Mouse (Mus musculus): ENCODE data around the gene Agr2. TPM values are rescaled to one million over a fixed set of nuclear protein-coding genes. Genes with fewer than 3 reads are reported as not detected.

The Agr2 gene
- polyA plus RNA-seq, 1 experiment from 2014 or later: 2.0 TPM

DNA sequence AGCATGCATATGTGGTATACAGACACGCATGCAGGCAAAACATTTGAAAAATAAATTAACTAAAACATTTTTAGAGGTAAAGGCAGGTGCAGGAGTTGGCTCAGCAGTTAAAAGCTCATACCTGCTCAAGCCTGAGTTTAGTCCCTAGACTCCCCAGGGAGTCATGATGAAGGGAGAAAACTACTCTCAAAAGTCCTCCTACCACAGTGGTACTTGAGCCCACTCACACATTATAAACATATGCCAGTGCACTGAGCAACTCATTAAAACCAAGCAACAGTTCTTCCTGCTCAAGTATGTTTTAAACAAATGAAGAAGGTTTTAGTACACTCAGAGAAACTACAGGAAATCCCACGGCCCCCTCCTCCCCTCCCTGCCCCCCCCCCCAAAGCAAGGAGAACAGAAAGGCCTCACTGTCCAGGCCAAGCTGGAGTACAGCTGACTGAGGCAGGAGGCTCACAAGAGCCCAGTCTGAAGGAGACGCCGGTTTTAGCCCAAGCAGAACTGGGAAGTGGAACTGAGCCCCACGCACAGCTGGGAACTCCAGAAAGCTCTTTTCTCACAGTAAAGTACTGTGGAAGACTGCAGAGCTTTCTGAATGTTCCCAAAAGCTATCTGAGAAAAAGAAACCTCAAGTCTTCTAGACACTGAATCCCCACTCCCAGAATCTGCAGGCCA lies 36.4 kb downstream of the Agr2 start:
- H3K36me3 ChIP-seq (replicated peaks): no peaks in the 10 kb centered on the region
- no peaks in the 10 kb centered on the region for H3K27me3 ChIP-seq (replicated peaks)
- no peak overlapping the region for H3K4me2 ChIP-seq
- H3K4me3 ChIP-seq: no peak overlapping the region
- H3K27ac ChIP-seq: no peak overlapping the region
- ATAC-seq (replicated peaks): no peak
- no peak overlapping the region for H3K9ac ChIP-seq
- peaks cover 3% of the 10 kb centered on the region for H3K4me1 ChIP-seq
- no peaks in the 10 kb centered on the region for H3K9me3 ChIP-seq
- 70% methylated on average over 5 of the region's 5 CpGs for WGBS

DNA sequence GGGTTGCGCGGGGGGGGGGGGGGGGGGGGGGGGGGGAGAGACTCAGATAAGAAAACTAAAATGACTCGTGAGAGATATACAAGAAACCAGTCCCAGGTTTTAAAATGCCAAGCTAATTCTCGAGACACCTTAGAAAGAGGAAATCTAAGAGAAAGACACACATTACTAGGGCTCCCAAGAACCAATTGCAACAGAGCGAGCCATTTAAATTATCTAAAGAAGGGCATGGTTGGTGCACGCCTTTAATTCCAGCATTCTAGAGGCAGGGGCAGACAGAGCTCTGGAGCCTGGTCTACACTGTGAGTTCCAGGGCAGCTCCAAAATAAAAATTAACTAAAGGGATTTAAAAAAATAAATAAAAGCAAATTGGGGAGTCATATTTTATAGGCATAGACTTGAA lies 37.0 kb downstream of the Agr2 start:
- WGBS: 89% methylated on average over 4 of the region's 6 CpGs
- Histone ChIP-seq H3K27me3 (replicated peaks) (no peaks in the 10 kb centered on the region), H3K4me2 (no peak overlapping the region), H3K4me3 (no peak overlapping the region), H3K9me3 (no peaks in the 10 kb centered on the region), H3K9ac (no peak overlapping the region), H3K4me1 (peaks cover 3% of the 10 kb centered on the region), H3K36me3 (replicated peaks) (no peaks in the 10 kb centered on the region), H3K27ac (no peak overlapping the region)
- ATAC-seq (replicated peaks): no peak

DNA sequence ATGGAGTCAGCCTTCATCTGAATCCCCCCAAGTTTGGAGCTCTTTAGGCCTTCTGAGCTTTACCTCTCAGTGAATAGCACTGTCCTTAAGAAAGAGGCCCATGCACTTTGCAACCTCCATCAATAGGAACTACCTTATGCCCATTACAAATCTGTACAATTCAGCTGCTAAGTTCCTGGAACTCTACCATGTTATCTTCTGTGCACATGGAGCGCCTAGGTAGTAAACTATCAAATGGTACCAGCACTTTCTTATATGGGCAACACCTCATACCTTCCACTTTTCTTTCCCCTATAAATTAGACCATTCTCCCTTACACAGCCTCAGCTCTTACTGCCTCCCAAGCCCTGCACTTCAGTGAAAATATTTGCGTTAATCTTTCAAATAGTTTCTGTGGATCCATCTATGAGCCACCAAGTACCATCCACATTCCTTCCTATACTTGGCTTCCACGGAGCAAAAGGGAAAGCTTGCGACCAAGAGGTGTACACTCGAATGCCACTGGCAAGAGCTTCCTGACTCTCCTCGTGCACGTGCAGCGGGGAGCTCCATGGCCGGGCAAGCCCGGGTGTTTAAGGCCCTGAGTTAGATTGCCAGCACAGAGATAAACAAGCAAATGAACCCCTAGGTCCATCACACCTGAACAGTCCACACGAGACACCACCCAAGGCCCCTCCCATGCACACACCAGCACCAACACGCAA lies 38.1 kb downstream of the Agr2 start:
- 87% methylated on average over 12 of the region's 12 CpGs for WGBS
- no peaks in the 10 kb centered on the region for H3K27me3 ChIP-seq (replicated peaks)
- H3K9me3 ChIP-seq: no peaks in the 10 kb centered on the region
- peaks cover 3% of the 10 kb centered on the region for H3K4me1 ChIP-seq
- no peak overlapping the region for H3K4me2 ChIP-seq
- H3K27ac ChIP-seq: no peak overlapping the region
- peak; percentile 48; the same call in 1 of the 2 replicates for ATAC-seq (replicated peaks)
- no peak overlapping the region for H3K4me3 ChIP-seq
- H3K36me3 ChIP-seq (replicated peaks): no peaks in the 10 kb centered on the region
- H3K9ac ChIP-seq: no peak overlapping the region

DNA sequence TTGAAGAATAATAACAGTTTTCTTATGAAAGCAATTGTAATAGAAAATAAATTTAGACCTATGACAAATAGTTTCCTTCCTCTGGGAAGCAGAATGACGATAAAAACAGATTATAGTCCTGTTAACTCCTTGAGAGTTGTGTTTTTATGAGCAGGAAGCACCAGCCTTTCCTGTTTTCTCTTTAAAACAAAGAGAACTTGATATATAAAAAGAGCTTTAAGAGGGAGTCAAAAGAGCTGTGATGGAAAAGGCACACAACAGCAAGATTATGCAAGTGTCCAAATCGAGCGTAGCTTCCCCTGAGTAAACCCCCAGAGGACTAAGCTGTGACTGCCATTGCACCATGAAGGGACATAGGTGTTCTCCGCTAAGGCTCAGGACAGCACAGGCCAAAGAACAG lies 39.7 kb downstream of the Agr2 start:
- H3K4me2 ChIP-seq: no peak overlapping the region
- no peaks in the 10 kb centered on the region for H3K27me3 ChIP-seq (replicated peaks)
- H3K9ac ChIP-seq: no peak overlapping the region
- WGBS: 74% methylated on average over 4 of the region's 4 CpGs
- H3K27ac ChIP-seq: 0 out of 2 replicates have a peak overlapping the region, but pooled peaks have one; percentile 6
- no peaks in the 10 kb centered on the region; the same call in 1 of the 2 replicates for H3K36me3 ChIP-seq (replicated peaks)
- no peak for ATAC-seq (replicated peaks)
- no peaks in the 10 kb centered on the region; the same call in 1 of the 2 replicates for H3K4me1 ChIP-seq
- no peaks in the 10 kb centered on the region for H3K9me3 ChIP-seq
- H3K4me3 ChIP-seq: no peak overlapping the region

DNA sequence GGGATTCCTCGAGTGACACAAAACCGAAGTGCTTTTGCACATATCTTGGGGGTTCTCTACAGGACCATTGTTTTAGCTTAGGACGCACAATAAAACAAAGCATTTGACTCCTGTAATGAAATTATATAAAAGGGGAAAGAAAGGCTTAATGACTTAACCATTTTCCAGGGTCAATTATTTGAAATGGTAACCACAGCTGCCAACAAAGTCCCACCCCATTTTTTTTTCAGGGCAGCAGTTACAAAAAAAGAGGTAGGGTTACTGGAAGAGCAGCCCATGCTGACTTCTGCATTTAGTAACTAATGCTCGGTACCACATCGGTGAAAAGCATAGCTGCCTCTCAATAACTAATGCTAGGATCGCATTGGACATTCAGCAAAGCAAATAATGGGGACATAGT lies 42.8 kb downstream of the Agr2 start:
- 98% methylated on average over 6 of the region's 6 CpGs for WGBS
- H3K9ac ChIP-seq: no peak overlapping the region
- H3K27ac ChIP-seq: no peak overlapping the region
- H3K27me3 ChIP-seq (replicated peaks): no peaks in the 10 kb centered on the region
- H3K4me1 ChIP-seq: peaks cover 11% of the 10 kb centered on the region
- no peak overlapping the region for H3K4me2 ChIP-seq
- H3K36me3 ChIP-seq (replicated peaks): no peaks in the 10 kb centered on the region; the same call in 1 of the 2 replicates
- ATAC-seq (replicated peaks): no peak
- H3K4me3 ChIP-seq: no peak overlapping the region
- no peaks in the 10 kb centered on the region for H3K9me3 ChIP-seq

DNA sequence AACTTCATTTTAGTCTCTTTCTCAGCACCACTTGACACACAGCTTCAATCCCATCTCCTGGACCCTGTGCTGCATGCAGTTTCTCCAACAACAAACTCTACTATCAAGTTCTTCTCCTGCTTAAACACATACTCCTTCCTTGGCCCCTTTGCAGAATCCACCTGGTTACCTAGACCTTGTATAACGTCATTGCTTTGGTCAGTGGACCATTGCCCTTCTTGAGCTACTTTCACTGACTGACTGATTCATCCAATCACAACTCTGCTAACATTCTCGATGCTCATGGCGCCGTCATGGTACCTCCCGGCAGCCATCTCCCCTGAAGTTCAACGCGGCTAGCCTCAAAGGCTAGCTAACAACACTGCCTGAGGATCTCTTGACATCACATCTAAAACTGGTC lies 43.4 kb downstream of the Agr2 start:
- Histone ChIP-seq H3K4me1 (peaks cover 17% of the 10 kb centered on the region), H3K27me3 (replicated peaks) (no peaks in the 10 kb centered on the region), H3K27ac (no peak overlapping the region), H3K9ac (no peak overlapping the region), H3K9me3 (no peaks in the 10 kb centered on the region), H3K4me3 (no peak overlapping the region), H3K4me2 (no peak overlapping the region), H3K36me3 (replicated peaks) (no peaks in the 10 kb centered on the region; the same call in 1 of the 2 replicates)
- 97% methylated on average over 7 of the region's 7 CpGs for WGBS
- no peak for ATAC-seq (replicated peaks)

DNA sequence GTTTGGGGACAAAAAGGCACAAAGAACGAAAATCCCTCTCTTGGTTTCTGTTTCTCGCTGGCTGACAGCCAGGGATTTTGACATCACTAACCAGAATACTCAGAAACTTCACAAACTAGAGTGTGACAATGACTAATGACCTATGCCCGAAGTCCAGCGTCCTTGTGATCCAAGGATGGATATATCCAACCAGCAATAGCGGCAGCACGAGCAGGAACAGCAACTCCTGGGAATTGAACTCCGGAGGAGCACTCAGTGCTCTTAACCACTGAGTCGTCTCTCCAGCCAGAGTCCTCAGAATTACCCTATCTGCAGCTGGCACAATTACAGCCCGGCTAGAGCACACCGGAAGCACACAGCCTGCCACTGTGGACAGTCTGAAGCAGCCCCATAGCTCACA lies 44.1 kb downstream of the Agr2 start:
- Histone ChIP-seq H3K9me3 (no peaks in the 10 kb centered on the region), H3K4me3 (no peak overlapping the region), H3K4me2 (no peak overlapping the region), H3K9ac (no peak overlapping the region), H3K27ac (no peak overlapping the region), H3K4me1 (peaks cover 18% of the 10 kb centered on the region), H3K36me3 (replicated peaks) (no peaks in the 10 kb centered on the region; the same call in 1 of the 2 replicates), H3K27me3 (replicated peaks) (no peaks in the 10 kb centered on the region)
- 95% methylated on average over 10 of the region's 10 CpGs for WGBS
- ATAC-seq (replicated peaks): no peak

DNA sequence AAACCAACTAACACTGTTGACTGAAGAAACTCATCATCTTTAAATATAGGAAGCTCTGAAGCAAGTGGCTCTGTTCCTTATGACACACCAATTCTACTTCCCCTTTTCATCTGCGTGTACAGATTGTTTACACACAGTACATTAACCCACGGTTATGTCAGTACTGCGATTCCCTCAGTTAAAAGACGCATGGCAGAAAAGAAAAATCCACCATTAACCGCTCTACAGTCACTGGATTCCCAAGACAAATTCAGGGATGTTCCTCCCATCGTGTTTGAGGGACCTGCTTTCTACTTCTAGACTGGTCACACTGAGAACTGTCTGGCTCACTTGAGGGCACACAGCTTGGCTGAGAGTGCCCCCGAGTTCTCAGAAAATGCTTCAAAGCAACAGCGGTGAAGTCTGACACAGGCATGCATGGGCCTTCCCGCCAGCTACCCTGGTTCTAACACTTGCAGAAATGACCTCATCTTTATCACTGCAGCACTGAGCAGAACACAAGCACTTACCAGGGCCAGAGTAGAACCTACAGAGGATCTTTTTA lies 46.9 kb downstream of the Agr2 start:
- Histone ChIP-seq H3K4me2 (peak overlapping the region; percentile 59), H3K36me3 (replicated peaks) (no peaks in the 10 kb centered on the region; the same call in 1 of the 2 replicates), H3K27ac (no peak overlapping the region), H3K4me3 (peak overlapping the region; percentile 100), H3K9ac (no peak overlapping the region), H3K9me3 (no peaks in the 10 kb centered on the region), H3K27me3 (replicated peaks) (no peaks in the 10 kb centered on the region), H3K4me1 (peaks cover 24% of the 10 kb centered on the region)
- ATAC-seq (replicated peaks): no peak
- 75% methylated on average over 9 of the region's 9 CpGs for WGBS

DNA sequence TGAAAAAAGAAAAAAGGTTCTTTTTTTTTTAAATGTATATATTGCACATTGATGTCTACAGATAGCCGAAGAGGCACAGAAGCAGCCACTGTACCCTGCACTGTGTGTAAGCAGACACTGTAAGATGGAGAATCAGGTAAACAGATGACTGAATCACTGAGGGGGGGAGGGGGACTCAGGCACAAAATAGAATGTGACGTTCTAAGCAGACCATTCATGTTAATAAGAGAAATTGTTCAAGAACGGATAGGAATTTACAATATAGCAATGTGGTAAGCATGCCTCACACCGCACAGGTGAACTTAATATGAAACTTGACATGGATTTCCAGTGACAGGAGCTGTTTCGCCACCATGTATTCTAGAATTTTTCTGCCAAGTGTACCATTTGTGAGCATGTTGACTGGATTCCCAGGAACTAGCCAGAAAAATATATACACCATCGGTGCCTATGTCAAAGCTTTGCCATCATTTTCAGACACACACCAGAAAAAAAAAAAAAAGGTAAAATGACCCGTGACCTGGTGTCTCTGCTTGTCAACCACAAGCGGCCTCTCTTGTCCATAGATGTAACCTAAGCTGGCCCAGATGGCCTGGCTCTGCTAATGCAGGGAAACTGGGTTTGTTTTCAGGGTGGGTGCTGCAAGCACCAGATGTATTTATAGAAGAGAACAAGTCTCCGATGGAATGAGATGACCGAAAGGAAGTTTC lies 48.0 kb downstream of the Agr2 start:
- no peaks in the 10 kb centered on the region; the same call in 1 of the 2 replicates for H3K36me3 ChIP-seq (replicated peaks)
- peaks cover 24% of the 10 kb centered on the region for H3K4me1 ChIP-seq
- 45% methylated on average over 10 of the region's 10 CpGs for WGBS
- peak overlapping the region; percentile 100 for H3K4me3 ChIP-seq
- ATAC-seq (replicated peaks): no peak
- H3K4me2 ChIP-seq: peak overlapping the region; percentile 59
- no peaks in the 10 kb centered on the region for H3K9me3 ChIP-seq
- H3K9ac ChIP-seq: peak overlapping the region; percentile 98
- no peaks in the 10 kb centered on the region for H3K27me3 ChIP-seq (replicated peaks)
- H3K27ac ChIP-seq: 0 out of 2 replicates have a peak overlapping the region, but pooled peaks have one; percentile 98

DNA sequence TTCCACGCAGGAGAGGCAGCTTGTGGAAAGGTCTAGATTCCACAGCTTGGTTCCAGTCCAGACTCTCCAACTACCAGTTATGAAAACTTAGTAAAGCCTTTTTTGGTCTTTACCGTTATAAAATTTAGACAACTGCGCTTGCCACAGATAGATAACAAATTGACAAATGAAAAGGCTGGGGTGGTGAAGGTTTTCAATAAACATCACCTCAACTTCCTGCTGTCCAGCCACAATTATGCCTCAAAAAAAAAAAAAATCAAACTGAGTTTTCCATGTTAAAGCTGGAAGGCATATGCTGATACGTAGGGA lies 48.5 kb downstream of the Agr2 start:
- peaks cover 24% of the 10 kb centered on the region for H3K4me1 ChIP-seq

DNA sequence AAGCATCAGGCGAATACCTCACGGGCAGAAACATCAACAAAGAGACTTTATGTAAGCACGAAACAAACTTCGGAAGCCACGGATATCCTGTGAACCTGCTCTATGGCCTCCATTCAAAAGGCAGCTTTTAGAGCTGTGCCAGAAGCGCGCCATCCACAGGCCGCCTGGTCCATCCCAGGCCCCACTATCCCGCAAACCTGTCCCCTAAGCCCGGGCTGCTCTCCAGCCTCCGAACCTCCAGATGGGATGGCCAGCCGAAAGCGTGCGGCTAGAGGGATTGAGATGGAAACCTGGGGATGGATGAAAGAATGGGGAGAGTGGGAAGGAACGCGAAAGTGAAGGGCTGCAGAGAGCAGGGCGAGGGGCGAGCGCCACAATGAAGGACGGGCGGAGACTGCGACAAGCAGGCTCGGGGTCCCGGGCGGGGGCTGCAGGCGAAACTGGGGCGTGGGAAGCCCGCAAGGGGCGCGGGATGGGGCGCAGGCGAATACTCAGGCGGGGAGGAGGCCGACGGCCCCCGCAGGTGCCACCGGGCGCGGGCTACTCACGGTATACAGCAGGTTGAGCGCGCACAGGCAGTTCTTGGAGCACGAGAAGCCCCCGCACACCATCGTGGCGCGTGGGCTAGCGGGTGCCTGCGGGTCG lies 49.1 kb downstream of the Agr2 start:
- peaks cover 24% of the 10 kb centered on the region for H3K4me1 ChIP-seq
- H3K4me2 ChIP-seq: peak overlapping the region; percentile 59
- H3K9me3 ChIP-seq: no peaks in the 10 kb centered on the region
- peak overlapping the region; percentile 100 for H3K4me3 ChIP-seq
- peak; percentile 89 for ATAC-seq (replicated peaks)
- peak overlapping the region; percentile 98 for H3K9ac ChIP-seq
- under 1% methylated on average over 49 of the region's 50 CpGs for WGBS
- H3K36me3 ChIP-seq (replicated peaks): no peaks in the 10 kb centered on the region; the same call in 1 of the 2 replicates
- H3K27me3 ChIP-seq (replicated peaks): no peaks in the 10 kb centered on the region
- peak overlapping the region; percentile 98 for H3K27ac ChIP-seq

More for the DNA sequence above, 48.5 kb downstream of the Agr2 start:
- ATAC-seq (replicated peaks): no peak
- H3K36me3 ChIP-seq (replicated peaks): no peaks in the 10 kb centered on the region; the same call in 1 of the 2 replicates
- H3K27me3 ChIP-seq (replicated peaks): no peaks in the 10 kb centered on the region
- H3K9ac ChIP-seq: peak overlapping the region; percentile 98
- no peaks in the 10 kb centered on the region for H3K9me3 ChIP-seq
- H3K27ac ChIP-seq: peak overlapping the region; percentile 98
- H3K4me2 ChIP-seq: peak overlapping the region; percentile 59
- 28% methylated on average over 4 of the region's 4 CpGs for WGBS
- H3K4me3 ChIP-seq: peak overlapping the region; percentile 100

DNA sequence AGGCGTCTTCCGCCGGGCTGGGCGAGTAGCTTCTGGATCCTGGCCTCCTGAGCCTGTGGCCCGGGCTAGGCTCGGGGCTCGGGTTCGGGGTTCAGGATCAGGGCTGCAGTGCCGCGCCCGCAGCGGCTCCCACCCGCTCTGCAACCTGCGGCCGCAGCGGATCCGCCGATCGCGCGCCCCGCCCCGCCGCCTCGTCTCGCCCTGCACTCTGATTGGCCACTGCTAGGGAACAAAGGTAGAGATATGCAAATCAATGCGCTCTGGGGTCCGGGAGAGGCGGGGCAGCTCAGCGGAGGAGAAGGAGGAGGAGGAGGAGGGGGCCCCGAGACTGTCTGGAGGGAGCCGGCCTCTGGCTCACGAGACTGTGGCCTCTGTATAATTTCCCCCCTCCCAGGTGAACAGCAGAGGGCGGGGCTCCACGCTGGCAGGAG lies 49.7 kb downstream of the Agr2 start, which contains the start of gene Tspan13:
Gene Tspan13 (minus strand): TSS at position 153 of the 431 bp plus-strand sequence.
- Histone ChIP-seq H3K9me3 (no peaks in the 10 kb centered on the region), H3K36me3 (replicated peaks) (no peaks in the 10 kb centered on the region), H3K27me3 (replicated peaks) (no peaks in the 10 kb centered on the region), H3K27ac (peak within 1 kb of the TSS; percentile 98), H3K4me1 (peaks cover 24% of the 10 kb centered on the region), H3K4me3 (peak within 1 kb of the TSS; percentile 100), H3K9ac (peak within 1 kb of the TSS; percentile 98), H3K4me2 (peak within 1 kb of the TSS; percentile 59)
- 0% methylated on average over 29 of the region's 35 CpGs for WGBS
- ATAC-seq (replicated peaks): peak; percentile 98
